13 mouse cellular contexts compared by ENCODE assay signal in the genomic region with DNA sequence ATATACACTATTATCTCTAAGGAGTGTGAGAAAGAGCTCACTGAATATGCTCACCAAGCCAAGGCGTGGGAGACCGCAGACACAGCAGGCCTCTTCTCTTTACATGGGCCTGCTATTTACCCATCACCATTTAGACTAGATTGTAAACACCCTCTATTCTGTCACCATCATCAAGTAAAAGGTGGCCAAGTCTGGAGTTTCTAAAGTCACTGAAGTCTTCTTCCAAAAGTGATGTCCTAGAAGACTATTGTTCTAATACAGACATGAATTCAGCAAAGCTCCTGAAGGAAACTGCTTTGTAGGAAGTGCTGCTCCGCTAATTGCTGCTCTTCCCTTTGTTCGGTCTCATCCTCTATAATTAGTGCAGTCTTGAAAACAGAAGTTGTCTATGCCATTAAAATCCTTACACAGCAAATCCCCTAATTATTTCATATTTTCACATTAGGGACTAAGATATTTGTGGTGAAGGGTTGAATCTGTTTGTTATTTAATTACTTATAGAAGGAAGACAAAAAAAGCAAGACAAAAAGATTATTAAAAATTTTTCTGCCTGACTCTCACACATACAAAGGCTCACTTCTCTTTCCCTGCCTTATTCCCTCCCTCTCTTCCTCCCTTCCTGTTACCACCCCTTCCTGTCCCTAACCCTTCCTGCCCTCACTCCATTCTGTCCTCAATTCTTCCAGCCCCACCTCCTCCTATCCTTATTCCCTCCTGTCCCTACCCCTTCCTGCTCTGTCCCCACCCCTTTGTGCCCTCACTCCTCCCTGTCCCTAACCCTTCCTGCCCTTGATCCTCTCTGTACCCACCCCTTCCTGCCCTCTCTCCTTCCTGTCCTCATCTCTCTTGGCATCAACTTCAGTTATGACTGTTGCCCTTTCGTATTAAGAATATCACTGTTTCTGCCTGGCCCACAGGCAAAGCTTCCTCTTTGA.
DNase-seq lines count a peak whose midpoint lies in the region; ATAC-seq and TF ChIP-seq lines count a peak whose summit lies in the region.
"Had no signal": no experiment of that assay in that cellular context is flagged by ENCODE, and none has a peak within 500 bp of the region (broad histone marks: within the 10 kb centered on the region; RNA-seq: fewer than 3 reads in every experiment).

No protein-coding gene starts in this region.

- intact Hi-C loops in left cerebral cortex, postnatal 4 days (cut with DNase I) = no loop called here
- intact Hi-C loops in left cerebral cortex, postnatal 36 days (cut with DNase I) = no loop called here

- no peak for TF ChIP-seq CTCF in lung, embryonic 14.5 days (IDR thresholded peaks at IDR 0.05; ENCODE audit: low read depth)
- no peak for TF ChIP-seq CTCF in lung, adult 2 months (IDR thresholded peaks at IDR 0.05; ENCODE audit: insufficient read depth, low read length)

- no peaks in the 10 kb centered on the region for H3K27me3 ChIP-seq in lung, embryonic 14.5 days (ENCODE audit: insufficient read depth, low read length)
- H3K27me3 ChIP-seq in forebrain, embryonic 13.5 days = no peaks in the 10 kb centered on the region
- H3K27me3 ChIP-seq: embryonic facial prominence, embryonic 15.5 days; liver, embryonic 15.5 days; neural tube, embryonic 15.5 days had no signal

- no peak for TF ChIP-seq POLR2A in lung, adult 2 months (IDR thresholded peaks at IDR 0.05; ENCODE audit: borderline replicate concordance, extremely low read depth, low read depth, low read length)

- H3K4me2 ChIP-seq in lung, embryonic 14.5 days = no peak overlapping the region
- H3K4me2 ChIP-seq in forebrain, embryonic 13.5 days = no peak overlapping the region
- H3K4me2 ChIP-seq: embryonic facial prominence, embryonic 15.5 days; liver, embryonic 15.5 days; neural tube, embryonic 15.5 days had no signal

- DNase-seq in adrenal gland, postnatal 14 days = peak; percentile 4
- no peak for DNase-seq in adrenal gland, postnatal 25 days
- no peak for DNase-seq in lung, embryonic 14.5 days
- no peak for DNase-seq in lung, adult 2 months
- DNase-seq in left cerebral cortex, postnatal 4 days = no peak
- no peak for DNase-seq in left cerebral cortex, postnatal 36 days (ENCODE audit: low spot score in 2 of 2)
- DNase-seq: cerebellum, adult 9-11 months; heart, adult 2 months had no signal

- H3K4me1 ChIP-seq in lung, embryonic 14.5 days (ENCODE audit: insufficient read depth) = no peaks in the 10 kb centered on the region
- H3K4me1 ChIP-seq in lung, adult 2 months (ENCODE audit: control insufficient read depth, insufficient read depth, low read length) = peaks cover 3% of the 10 kb centered on the region; the same call in 1 of the 2 replicates
- peaks cover 9% of the 10 kb centered on the region; the same call in 1 of the 2 replicates for H3K4me1 ChIP-seq in forebrain, embryonic 13.5 days
- H3K4me1 ChIP-seq: embryonic facial prominence, embryonic 15.5 days; liver, embryonic 15.5 days; neural tube, embryonic 15.5 days had no signal

- H3K9ac ChIP-seq in lung, embryonic 14.5 days = no peak overlapping the region
- no peak overlapping the region for H3K9ac ChIP-seq in forebrain, embryonic 13.5 days
- H3K9ac ChIP-seq: embryonic facial prominence, embryonic 15.5 days; liver, embryonic 15.5 days; neural tube, embryonic 15.5 days had no signal

- 72% methylated on average over 5 of the region's 5 CpGs for WGBS in lung, embryonic 14.5 days
- WGBS in lung, adult 2 months = 68% methylated on average over 5 of the region's 5 CpGs
- WGBS in forebrain, embryonic 13.5 days = 63% methylated on average over 5 of the region's 5 CpGs

- no peaks in the 10 kb centered on the region for H3K36me3 ChIP-seq in lung, embryonic 14.5 days (ENCODE audit: insufficient read depth)
- no peaks in the 10 kb centered on the region for H3K36me3 ChIP-seq in forebrain, embryonic 13.5 days (ENCODE audit: poor library complexity, severe bottlenecking)
- H3K36me3 ChIP-seq: embryonic facial prominence, embryonic 15.5 days; liver, embryonic 15.5 days; neural tube, embryonic 15.5 days had no signal

- ATAC-seq in lung, embryonic 14.5 days (ENCODE audit: insufficient read depth) = peak; percentile 56; the same call in 1 of the 2 replicates
- peak; percentile 37; the same call in 1 of the 2 replicates for ATAC-seq in forebrain, embryonic 13.5 days
- ATAC-seq in monocyte, adult 5-6 weeks (replicated peaks; ENCODE audit: insufficient number of reproducible peaks, low FRiP score, low TSS enrichment, poor library complexity, severe bottlenecking) = 0 out of 2 replicates have a peak, but pooled peaks have one; percentile 31

- H3K4me3 ChIP-seq in lung, embryonic 14.5 days (ENCODE audit: low read depth, low read length) = no peak overlapping the region
- no peak overlapping the region for H3K4me3 ChIP-seq in lung, adult 2 months (replicated peaks; ENCODE audit: extremely low read depth, low read depth, low read length)
- H3K4me3 ChIP-seq in forebrain, embryonic 13.5 days = no peak overlapping the region
- H3K4me3 ChIP-seq: embryonic facial prominence, embryonic 15.5 days; heart, adult 2 months; liver, embryonic 15.5 days; neural tube, embryonic 15.5 days had no signal

- no peaks in the 10 kb centered on the region for H3K9me3 ChIP-seq in lung, embryonic 14.5 days (ENCODE audit: low read depth, low read length)
- H3K9me3 ChIP-seq in forebrain, embryonic 13.5 days (replicated peaks) = no peaks in the 10 kb centered on the region
- H3K9me3 ChIP-seq: embryonic facial prominence, embryonic 15.5 days; liver, embryonic 15.5 days; neural tube, embryonic 15.5 days had no signal

- no peak overlapping the region for H3K27ac ChIP-seq in lung, embryonic 14.5 days (ENCODE audit: low read depth)
- no peak overlapping the region for H3K27ac ChIP-seq in forebrain, embryonic 13.5 days
- H3K27ac ChIP-seq: embryonic facial prominence, embryonic 15.5 days; heart, adult 2 months; liver, embryonic 15.5 days; neural tube, embryonic 15.5 days had no signal
